Mouse (Mus musculus) small intestine, adult 2 months (tissue): ENCODE measurements around the gene Rgs8. TPM values are rescaled to one million over a fixed set of nuclear protein-coding genes. Genes with fewer than 3 reads are reported as not detected.

Experiments
- H3K27ac ChIP-seq: fragments of 200-500 bp; 2 replicates; pipeline ENCODE4 v1.5.1; 2012; ENCODE audit warnings: low read depth, low read length, control low read depth, inconsistent platforms; ENCODE audit not compliant: insufficient read depth
- H3K27me3 ChIP-seq: fragments of 200-500 bp; 2 replicates; pipeline ENCODE4 v1.6.1; 2012; ENCODE audit warnings: mild to moderate bottlenecking, moderate library complexity, low read length, inconsistent platforms; ENCODE audit not compliant: control insufficient read depth, insufficient read depth
- H3K36me3 ChIP-seq: fragments of 200-500 bp; 2 replicates; pipeline ENCODE4 v1.6.1; 2012; ENCODE audit warnings: mild to moderate bottlenecking, low read length, control low read depth, inconsistent platforms; ENCODE audit not compliant: control insufficient read depth, insufficient read depth
- H3K4me1 ChIP-seq: fragments of 200-500 bp; 2 replicates; pipeline ENCODE4 v1.6.1; 2012; ENCODE audit warnings: low read length, inconsistent platforms, mixed read lengths; ENCODE audit not compliant: control insufficient read depth, insufficient read depth, insufficient read length
- H3K4me3 ChIP-seq: fragments of 200-500 bp; 2 replicates; pipeline ENCODE4 v1.5.1; 2012; ENCODE audit warnings: low read depth, mild to moderate bottlenecking, control low read depth, inconsistent platforms, low read length, moderate library complexity
- CTCF ChIP-seq: fragments of 200-500 bp; IDR thresholded peaks from 2 replicates; pipeline ENCODE4 v1.5.1; 2012; ENCODE audit warnings: low read depth, mild to moderate bottlenecking, control low read depth, inconsistent platforms, low read length, moderate library complexity, mixed read lengths; ENCODE audit not compliant: insufficient replicate concordance, insufficient read length; ENCODE audit errors: extremely low read depth
- POLR2A ChIP-seq: fragments of 200-500 bp; IDR thresholded peaks from 2 replicates; pipeline ENCODE4 v1.6.1; 2012; ENCODE audit warnings: low read depth, mild to moderate bottlenecking, control low read depth, inconsistent platforms, low read length, moderate library complexity
- WGBS: fragments of 180-500 bp; shearing (Covaris S2); methylation state at CpG from one replicate; pipeline ENCODE4 v1.1.7; 2018; 5-methylcytosine and 5-hydroxymethylcytosine counted together
- polyA plus RNA-seq: library from polyadenylated mRNA; depleted of rRNA; stranded (reverse); fragments of >200 nt; gene quantifications from 2 replicates; pipeline ENCODE4 v1.2.3, GENCODE M21; 2012

Rgs8 gene
- polyA plus RNA-seq, 1 experiment, result 0.08 TPM

DNA sequence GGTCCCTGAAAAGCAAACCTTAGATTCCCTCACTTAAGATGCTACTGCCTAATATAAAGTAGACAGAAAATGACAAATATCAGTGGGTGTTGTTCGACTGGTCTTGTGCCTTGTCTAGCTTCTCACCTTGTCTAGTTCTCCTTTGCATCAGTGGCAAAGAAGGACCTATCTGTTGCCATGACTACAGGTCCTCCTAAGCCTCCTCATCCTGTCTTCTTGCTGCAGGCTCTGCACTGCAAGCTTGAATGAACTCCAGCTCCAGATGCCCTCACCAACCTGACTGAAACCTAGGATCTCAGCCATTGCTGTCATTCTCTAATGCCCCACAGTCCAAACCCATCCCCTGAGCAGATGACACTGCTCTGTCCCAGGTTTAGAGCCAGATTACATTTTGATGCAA lies 65.2 kb downstream of the Rgs8 start:
- TF ChIP-seq CTCF (no peak), POLR2A (no peak)
- Histone ChIP-seq H3K27ac (no peak overlapping the region), H3K4me1 (no peaks in the 10 kb centered on the region), H3K27me3 (no peaks in the 10 kb centered on the region), H3K4me3 (no peak overlapping the region), H3K36me3 (no peaks in the 10 kb centered on the region)
- 79% methylated on average over 1 of the region's 1 CpGs for WGBS

DNA sequence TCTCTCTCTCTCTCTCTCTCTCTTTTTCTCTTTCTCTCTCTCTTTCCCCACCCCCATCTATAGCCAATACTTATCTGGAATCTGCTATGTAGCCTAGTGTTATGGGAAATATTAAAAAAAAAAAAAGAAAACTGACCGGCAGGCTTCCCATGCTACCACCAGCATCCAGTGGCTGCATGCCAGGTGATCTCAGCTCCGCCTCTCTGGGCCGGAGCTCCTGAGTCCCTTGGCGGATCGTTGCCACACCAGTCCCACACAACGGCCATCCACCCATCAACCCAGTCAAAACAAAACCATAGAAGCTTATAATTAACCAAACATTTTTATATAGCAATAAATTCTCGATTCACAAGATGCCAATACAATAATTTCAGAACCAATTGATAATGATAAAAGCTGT lies 68.1 kb downstream of the Rgs8 start:
- Histone ChIP-seq H3K4me1 (no peaks in the 10 kb centered on the region), H3K36me3 (no peaks in the 10 kb centered on the region), H3K27ac (no peak overlapping the region), H3K27me3 (no peaks in the 10 kb centered on the region), H3K4me3 (no peak overlapping the region)
- 39% methylated on average over 7 of the region's 7 CpGs for WGBS
- no peak for TF ChIP-seq POLR2A
- no peak for TF ChIP-seq CTCF

DNA sequence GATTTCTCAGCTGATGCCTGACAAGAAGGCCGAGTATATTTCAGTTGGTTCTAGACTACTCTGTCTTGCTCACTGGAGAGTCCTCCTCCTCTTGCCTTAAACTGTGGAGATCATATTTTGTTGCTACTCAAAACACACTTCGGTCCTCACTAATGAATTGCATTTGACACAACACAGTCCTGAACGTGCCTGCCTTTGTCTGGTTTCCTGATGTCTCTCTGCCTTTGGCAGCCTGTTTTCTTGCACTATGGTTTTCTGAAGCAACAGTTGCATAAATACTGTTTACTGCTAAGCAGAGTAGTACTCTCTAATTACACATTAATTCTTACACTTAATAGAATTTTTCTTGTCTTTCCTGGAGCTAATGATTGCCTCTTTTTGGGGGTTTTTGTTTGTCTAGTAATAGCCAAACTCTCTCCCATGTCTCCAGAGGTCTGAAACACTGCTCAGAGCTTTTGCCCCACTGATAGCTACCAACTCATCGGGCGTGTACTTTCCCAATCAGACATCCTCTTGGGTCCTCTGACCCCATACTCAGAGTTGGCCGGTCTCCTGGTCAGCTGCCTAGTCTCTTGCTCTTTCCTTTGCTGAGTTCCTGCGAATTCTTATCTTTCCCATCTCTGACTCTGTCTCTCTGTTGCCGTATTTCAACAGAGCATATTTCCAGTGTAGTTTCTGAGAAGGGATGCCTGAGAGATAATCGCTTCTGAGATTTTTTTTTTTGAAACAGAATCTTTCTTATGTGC lies 68.9 kb downstream of the Rgs8 start:
- no peak overlapping the region for H3K4me3 ChIP-seq
- no peak overlapping the region for H3K27ac ChIP-seq
- TF ChIP-seq CTCF (no peak), POLR2A (no peak)
- H3K27me3 ChIP-seq, result no peaks in the 10 kb centered on the region
- no peaks in the 10 kb centered on the region for H3K36me3 ChIP-seq
- WGBS, result 74% methylated on average over 9 of the region's 9 CpGs
- no peaks in the 10 kb centered on the region for H3K4me1 ChIP-seq

DNA sequence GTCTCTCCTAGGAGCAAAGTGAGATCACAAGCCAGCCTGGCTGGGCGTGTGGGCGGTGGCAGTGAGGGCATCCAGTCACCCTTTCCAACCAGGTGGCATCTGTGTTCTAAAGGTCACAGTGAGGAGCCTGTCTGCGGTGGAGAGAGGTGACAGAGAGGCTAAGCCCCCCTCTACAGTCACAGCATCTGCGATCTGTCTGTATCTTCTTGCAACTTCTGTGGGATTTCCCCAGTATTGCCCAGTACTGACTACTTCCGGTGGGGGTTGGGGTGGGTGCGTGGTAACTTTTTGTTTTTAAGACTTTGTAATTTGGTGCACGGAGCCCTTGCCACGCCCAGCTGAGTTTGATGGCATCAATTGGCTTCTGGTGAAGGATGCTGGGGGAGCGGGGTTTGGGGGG lies 70.6 kb downstream of the Rgs8 start:
- Histone ChIP-seq H3K36me3 (no peaks in the 10 kb centered on the region), H3K27me3 (no peaks in the 10 kb centered on the region), H3K27ac (no peak overlapping the region), H3K4me1 (no peaks in the 10 kb centered on the region), H3K4me3 (0 out of 2 replicates have a peak overlapping the region, but pooled peaks have one; percentile 25)
- 66% methylated on average over 9 of the region's 9 CpGs for WGBS
- TF ChIP-seq POLR2A, result no peak
- TF ChIP-seq CTCF, result no peak

DNA sequence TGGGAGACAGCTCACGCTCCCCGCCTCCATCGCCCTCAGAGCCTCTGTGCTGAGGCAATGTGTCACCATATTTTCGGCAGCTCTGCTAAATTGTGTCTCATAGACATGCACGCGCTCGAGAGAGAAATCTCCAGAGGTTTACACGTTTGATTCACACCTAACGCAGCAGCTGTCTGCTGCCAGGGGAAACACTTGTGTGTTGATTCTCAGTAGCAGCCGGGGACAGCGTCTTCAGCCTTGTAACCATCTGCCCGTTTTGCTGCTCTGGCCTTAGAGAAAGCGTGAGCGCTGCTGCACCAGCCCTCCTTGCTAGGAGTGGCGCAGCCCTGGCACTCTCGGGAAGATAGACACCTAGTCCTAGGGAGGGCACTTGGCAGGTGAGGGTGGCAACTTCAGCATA lies 73.8 kb downstream of the Rgs8 start:
- H3K4me3 ChIP-seq, result no peak overlapping the region
- TF ChIP-seq POLR2A, result no peak
- TF ChIP-seq CTCF, result no peak
- H3K27me3 ChIP-seq, result no peaks in the 10 kb centered on the region
- no peaks in the 10 kb centered on the region for H3K36me3 ChIP-seq
- no peak overlapping the region for H3K27ac ChIP-seq
- 86% methylated on average over 16 of the region's 16 CpGs for WGBS
- no peaks in the 10 kb centered on the region for H3K4me1 ChIP-seq

DNA sequence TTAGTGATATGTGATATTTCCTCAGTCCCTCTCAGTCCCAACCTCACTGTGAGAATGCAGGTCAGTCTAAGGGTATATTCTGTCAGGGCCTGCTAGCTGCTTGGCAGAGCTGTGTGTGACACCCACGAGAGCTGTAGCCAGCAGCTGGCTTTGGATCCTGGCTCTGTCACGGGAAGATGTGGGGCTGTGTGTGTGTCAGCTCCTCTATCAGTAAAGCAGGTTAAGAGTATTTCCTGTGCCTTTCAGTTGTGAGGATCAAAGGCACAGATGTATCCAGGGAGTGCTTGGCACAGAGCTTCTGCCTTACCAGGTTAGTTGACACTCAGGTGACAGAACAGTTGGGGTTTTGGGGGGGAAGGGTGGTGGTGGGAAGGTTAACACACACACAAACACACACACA lies 77.0 kb downstream of the Rgs8 start:
- H3K27ac ChIP-seq, result no peak overlapping the region
- TF ChIP-seq CTCF (no peak), POLR2A (no peak)
- WGBS, result 60% methylated on average over 2 of the region's 2 CpGs

DNA sequence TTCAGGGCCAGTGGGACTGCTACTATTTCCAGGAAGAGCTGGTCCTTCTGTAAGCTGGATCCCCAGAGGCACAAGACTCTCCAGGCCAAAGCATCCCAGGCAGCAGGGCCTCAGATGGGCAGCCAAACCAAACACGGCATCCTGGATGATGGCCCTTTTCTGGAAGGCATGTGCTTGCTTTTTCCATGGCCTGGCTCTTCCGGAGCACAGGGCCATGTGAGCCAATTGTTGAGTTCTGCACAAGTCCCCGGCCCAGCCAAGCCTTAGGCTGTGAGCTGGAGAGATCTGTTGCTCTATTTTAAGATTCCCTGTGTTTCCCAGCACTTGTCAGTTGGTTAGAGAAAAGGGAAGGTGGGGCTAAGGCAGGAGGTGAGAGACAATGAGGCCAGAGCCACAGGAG lies 77.8 kb downstream of the Rgs8 start:
- H3K36me3 ChIP-seq, result no peaks in the 10 kb centered on the region
- H3K4me3 ChIP-seq, result no peak overlapping the region
- TF ChIP-seq CTCF (no peak), POLR2A (no peak)
- whole genome bisulfite sequencing, result 60% methylated on average over 3 of the region's 3 CpGs
- no peaks in the 10 kb centered on the region for H3K4me1 ChIP-seq
- no peak overlapping the region for H3K27ac ChIP-seq
- H3K27me3 ChIP-seq, result no peaks in the 10 kb centered on the region

More for the DNA sequence above, 77.0 kb downstream of the Rgs8 start:
- H3K27me3 ChIP-seq, result no peaks in the 10 kb centered on the region
- H3K4me1 ChIP-seq, result no peaks in the 10 kb centered on the region
- H3K36me3 ChIP-seq, result no peaks in the 10 kb centered on the region
- H3K4me3 ChIP-seq, result no peak overlapping the region
